Mouse (Mus musculus) spleen, adult 2 months (tissue): ENCODE data around the gene Cfl1.

ENCODE experiments used
- CTCF ChIP-seq: fragments of 200-500 bp; IDR thresholded peaks from 2 replicates; pipeline ENCODE4 v1.5.1; 2011; ENCODE audit warnings: mild to moderate bottlenecking, inconsistent platforms; ENCODE audit not compliant: insufficient read depth, insufficient read length, insufficient replicate concordance; ENCODE audit errors: extremely low read depth
- POLR2A ChIP-seq: fragments of 200-500 bp; IDR thresholded peaks from 2 replicates; pipeline ENCODE4 v1.6.1; 2011; ENCODE audit warnings: low read depth, low read length, inconsistent platforms

GRCm38 (mm10) chr19:5457746-5458442 lies 32.4 kb upstream of the Cfl1 start, which contains the start of gene Ccdc85b:
- TF ChIP-seq CTCF (no peak), POLR2A (no peak)
